Mouse (Mus musculus): Measurements from ENCODE around the gene Saa4. TPM values are rescaled to one million over a fixed set of nuclear protein-coding genes. Genes with fewer than 3 reads are reported as not detected.
"Not testable (repeated sequence)": the region's sequence is repeated elsewhere in the genome, so short reads cannot be mapped to it uniquely, and the experiment has no call there.

The Saa4 gene
- not detected in 2 replicates for polyA plus RNA-seq (2016; fragmentation: Nextera tagmentation; extraction: Ambion mirVana)

DNA sequence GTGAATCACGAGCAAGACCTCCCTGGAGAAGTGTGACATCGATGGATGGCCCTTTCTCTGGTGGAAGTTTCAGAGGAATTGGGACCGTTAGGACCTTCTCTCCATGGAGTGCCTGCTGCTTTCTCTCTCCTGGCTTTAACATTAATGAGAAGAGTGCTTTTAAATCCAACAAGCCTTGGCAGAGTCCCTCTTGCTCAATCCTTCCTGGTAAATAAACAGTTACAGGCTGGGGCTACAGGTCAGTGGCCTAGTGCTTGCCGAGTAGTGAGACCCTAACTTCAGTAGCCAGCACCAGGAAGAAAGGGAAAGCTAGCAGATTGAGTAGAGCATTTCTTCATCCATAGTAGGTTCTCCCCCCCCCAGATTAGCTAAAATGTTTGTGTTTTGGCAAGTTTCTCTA is at the start of gene Saa4:
Saa4 (minus strand) TSS at position 146 of the 400 bp plus-strand sequence.
- DNase-seq (ENCODE audit: extremely low spot score, low spot score): no peak
- Histone ChIP-seq H3K4me1 (no peaks in the 10 kb centered on the region), H3K36me3 (replicated peaks) (no peaks in the 10 kb centered on the region), H3K27me3 (ENCODE audit: poor library complexity, severe bottlenecking) (no peaks in the 10 kb centered on the region), H3K27ac (no peak within 1 kb of the TSS), H3K4me3 (no peak within 1 kb of the TSS), H3K9me3 (no peaks in the 10 kb centered on the region)
- 87% methylated on average over 4 of the region's 4 CpGs for WGBS

DNA sequence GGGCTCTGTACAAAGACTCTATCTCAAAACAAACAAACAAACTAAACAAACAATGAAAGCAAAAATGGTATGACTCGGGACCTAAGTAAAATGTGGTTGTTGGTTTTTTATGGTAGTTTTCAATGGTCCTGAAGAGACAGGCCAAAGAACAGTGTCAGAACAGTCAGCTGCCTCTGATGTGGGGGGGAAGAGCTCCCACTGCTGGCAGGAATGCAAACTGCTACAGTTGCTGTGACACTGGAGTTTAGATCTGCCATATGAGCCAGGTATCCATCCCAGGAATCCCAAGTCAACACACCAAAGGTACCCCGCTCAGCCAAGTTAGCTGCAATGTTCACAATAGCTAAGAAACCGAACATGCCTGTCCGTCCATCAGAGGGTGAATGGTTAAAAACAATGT is 38.3 kb upstream of the Saa4 start:
- whole genome bisulfite sequencing: 76% methylated on average over 4 of the region's 4 CpGs
- DNase-seq (ENCODE audit: extremely low spot score, low spot score): peak; percentile 59
- Histone ChIP-seq H3K27ac (no peak overlapping the region), H3K4me3 (no peak overlapping the region), H3K36me3 (replicated peaks) (peaks cover 97% of the 10 kb centered on the region), H3K27me3 (ENCODE audit: poor library complexity, severe bottlenecking) (no peaks in the 10 kb centered on the region), H3K4me1 (no peaks in the 10 kb centered on the region), H3K9me3 (no peaks in the 10 kb centered on the region)

DNA sequence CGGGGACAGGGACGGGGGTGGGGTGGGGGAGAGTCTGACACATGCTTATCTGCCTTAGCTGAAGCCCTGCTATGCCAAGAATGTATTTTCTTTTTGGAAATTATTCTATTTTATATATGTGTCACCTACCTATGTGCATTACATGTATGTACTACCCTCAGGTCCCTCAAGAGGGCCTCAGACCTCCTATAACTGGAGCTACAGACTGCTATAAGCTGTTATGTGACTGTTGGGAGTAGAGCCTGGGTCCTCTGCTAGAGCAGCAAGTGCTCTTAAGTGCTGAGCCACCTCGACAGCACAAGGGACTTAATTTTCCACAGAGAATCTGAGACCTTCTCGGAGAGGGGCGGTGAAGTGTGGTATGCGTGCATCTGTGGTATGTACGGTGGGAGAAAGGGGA is 36.0 kb upstream of the Saa4 start:
- peaks cover 95% of the 10 kb centered on the region for H3K36me3 ChIP-seq (replicated peaks)

DNA sequence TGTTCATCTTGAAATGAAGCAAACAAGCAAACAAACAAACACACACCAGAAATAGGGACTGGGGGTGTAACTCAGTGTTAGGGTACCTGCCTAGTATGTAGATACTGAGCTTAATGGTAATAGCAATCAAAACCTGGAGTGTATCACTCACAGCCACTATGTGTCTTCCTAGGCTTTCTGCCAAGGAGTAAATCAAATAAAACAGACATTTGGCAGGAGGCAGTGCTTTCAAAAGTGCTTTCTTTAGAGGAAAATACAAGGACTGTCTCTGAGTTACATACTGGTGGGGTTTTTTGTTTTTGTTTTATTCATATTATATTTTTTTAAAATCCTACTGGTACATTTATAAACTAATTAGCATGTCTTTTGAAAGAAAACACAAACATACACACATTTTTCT is 35.0 kb upstream of the Saa4 start:
- DNase-seq (ENCODE audit: extremely low spot score, low spot score): no peak
- Histone ChIP-seq H3K4me1 (no peaks in the 10 kb centered on the region), H3K27me3 (ENCODE audit: poor library complexity, severe bottlenecking) (no peaks in the 10 kb centered on the region), H3K9me3 (no peaks in the 10 kb centered on the region), H3K27ac (no peak overlapping the region), H3K36me3 (replicated peaks) (peaks cover 95% of the 10 kb centered on the region), H3K4me3 (no peak overlapping the region)

More for the DNA sequence above, 36.0 kb upstream of the Saa4 start:
- Histone ChIP-seq H3K27ac (no peak overlapping the region), H3K27me3 (ENCODE audit: poor library complexity, severe bottlenecking) (no peaks in the 10 kb centered on the region), H3K9me3 (no peaks in the 10 kb centered on the region), H3K4me1 (no peaks in the 10 kb centered on the region), H3K4me3 (no peak overlapping the region)
- DNase-seq (ENCODE audit: extremely low spot score, low spot score): no peak
- WGBS: 92% methylated on average over 7 of the region's 7 CpGs

DNA sequence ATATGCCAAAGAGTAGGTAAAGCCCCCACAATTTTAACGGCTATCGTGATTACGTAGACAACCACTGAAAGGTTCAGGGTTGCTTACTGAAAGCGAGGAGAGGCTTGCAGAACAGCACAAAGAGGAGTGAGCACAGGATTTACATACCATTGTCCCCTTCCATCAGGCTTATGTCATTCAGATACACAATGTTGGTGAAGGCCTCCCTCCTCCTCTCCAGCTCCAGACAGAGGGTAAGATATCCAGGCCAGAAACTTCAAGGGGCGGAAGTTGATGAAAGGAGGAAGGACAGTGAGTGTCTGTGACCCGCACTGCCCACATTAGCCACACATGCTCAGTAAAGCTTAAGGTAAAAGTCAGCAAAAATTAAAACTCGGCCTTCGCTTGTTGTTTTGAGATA is 32.3 kb upstream of the Saa4 start:
- no peak for DNase-seq (ENCODE audit: extremely low spot score, low spot score)
- Histone ChIP-seq H3K9me3 (no peaks in the 10 kb centered on the region), H3K36me3 (replicated peaks) (peaks cover 96% of the 10 kb centered on the region), H3K27me3 (ENCODE audit: poor library complexity, severe bottlenecking) (no peaks in the 10 kb centered on the region), H3K4me1 (no peaks in the 10 kb centered on the region), H3K27ac (no peak overlapping the region), H3K4me3 (no peak overlapping the region)
- WGBS: 88% methylated on average over 8 of the region's 8 CpGs

DNA sequence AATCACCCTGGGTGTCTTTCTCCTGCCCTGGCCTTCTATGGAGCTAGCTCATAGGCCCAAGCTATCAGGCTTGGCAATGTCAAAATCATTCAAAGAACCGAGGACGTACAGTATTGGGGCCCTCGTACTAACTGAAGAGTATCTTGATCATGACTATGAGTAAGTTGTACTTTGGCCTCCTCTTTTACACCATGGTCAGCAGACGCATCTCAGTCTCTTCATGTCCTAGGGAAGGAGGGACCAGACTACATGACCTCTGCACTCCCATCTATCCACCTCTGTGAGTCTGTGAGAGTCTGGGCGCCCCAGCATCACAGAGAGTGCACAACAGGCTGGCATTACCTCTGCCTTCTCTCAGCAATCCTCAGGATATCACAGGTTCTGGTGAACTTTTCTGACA is 30.2 kb upstream of the Saa4 start:
- Histone ChIP-seq H3K4me1 (no peaks in the 10 kb centered on the region), H3K4me3 (no peak overlapping the region), H3K36me3 (replicated peaks) (peaks cover 79% of the 10 kb centered on the region), H3K9me3 (no peaks in the 10 kb centered on the region), H3K27me3 (ENCODE audit: poor library complexity, severe bottlenecking) (no peaks in the 10 kb centered on the region), H3K27ac (no peak overlapping the region)
- no peak for DNase-seq (ENCODE audit: extremely low spot score, low spot score)
- 95% methylated on average over 5 of the region's 5 CpGs for WGBS

DNA sequence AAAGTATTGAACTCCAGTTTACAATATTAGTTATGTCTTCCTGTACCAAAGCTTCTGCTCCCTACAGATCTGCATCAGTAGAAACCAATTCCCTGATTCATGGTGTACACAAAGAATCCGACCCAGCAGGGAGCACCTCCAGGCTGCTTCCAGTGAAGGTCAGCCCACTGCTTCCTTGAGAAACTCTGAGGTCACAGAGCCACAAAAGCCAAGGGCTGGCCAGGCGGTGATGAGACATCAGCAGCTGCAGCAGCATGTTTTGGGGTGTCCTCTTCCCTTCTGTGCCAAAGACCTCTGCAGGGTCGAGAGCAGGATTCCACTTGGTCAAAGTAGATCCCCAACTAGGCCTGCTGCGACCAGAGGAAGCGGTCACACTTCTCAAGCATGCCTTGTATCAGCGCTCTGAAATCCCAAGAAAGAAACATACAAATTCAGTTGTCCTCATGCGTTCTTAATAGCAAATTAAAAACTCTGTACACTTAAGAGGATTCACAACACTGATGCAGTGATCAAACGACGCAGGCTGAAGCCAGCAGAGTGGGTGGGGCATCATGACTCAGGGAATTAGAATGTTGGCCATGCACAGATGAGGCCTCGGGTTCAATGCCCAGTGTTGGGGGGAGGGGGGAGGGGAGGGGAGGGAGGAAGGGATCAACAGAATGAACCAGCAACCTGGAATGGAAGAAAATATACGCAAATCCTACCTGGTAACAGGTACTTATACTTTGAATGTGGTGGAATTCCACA is 28.8 kb upstream of the Saa4 start:
- Histone ChIP-seq H3K9me3 (no peaks in the 10 kb centered on the region), H3K27me3 (ENCODE audit: poor library complexity, severe bottlenecking) (no peaks in the 10 kb centered on the region), H3K36me3 (replicated peaks) (peaks cover 65% of the 10 kb centered on the region), H3K4me1 (no peaks in the 10 kb centered on the region), H3K27ac (no peak overlapping the region), H3K4me3 (no peak overlapping the region)
- DNase-seq (ENCODE audit: extremely low spot score, low spot score): no peak
- 74% methylated on average over 11 of the region's 11 CpGs for WGBS

DNA sequence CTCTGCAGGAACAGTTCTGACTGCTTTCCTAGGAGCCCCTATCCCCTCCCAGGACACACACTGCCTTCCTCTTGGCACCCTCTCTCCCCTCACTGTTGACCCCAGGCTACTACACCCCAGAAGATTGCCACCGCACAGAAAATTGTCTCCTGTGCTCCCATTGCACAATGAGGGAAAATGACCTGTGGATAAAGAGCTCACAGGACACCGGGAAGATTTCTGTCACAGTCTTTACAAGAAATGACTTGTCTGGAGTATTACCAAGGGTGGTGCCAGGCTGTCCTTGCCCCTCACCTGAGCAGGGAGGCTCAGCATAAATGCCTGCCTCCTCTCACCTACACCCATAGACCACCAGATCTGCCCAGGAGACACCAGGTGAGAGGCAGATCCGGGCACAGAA is 19.1 kb upstream of the Saa4 start, which contains the start of gene Saa2:
Saa2 (plus strand) TSS at position 301 of the 400 bp plus-strand sequence.
- no peaks in the 10 kb centered on the region for H3K36me3 ChIP-seq (replicated peaks)
- H3K27me3 ChIP-seq (ENCODE audit: poor library complexity, severe bottlenecking): no peaks in the 10 kb centered on the region
- no peak within 1 kb of the TSS for H3K4me3 ChIP-seq
- H3K4me1 ChIP-seq: 0 out of 2 replicates have a peak, but pooled peaks cover 6% of the 10 kb centered on the region
- no peaks in the 10 kb centered on the region for H3K9me3 ChIP-seq
- no peak within 1 kb of the TSS for H3K27ac ChIP-seq
- 82% methylated on average over 3 of the region's 3 CpGs for WGBS
- no peak for DNase-seq (ENCODE audit: extremely low spot score, low spot score)

DNA sequence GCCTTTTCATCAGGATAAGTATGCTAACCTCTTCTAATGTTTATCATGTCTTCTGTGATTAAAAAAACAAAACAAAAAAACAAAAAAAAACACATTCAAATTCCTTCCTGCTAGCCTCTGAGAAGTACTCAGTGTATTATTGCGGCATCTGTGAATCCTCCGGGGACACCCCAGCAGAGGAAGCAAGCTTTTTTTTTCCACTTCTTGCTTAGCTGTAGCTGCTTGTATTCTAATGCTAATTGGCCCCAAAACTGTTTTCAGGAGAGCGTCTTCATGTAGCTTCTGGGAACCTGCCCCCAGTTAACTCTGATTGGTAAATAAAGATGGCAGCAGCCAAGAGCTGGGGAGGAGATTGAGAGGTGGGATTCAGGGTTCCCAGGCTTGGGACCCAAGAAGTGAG is 16.1 kb upstream of the Saa4 start:
- no peaks in the 10 kb centered on the region for H3K9me3 ChIP-seq
- H3K4me3 ChIP-seq: no peak overlapping the region
- no peak overlapping the region for H3K27ac ChIP-seq
- H3K4me1 ChIP-seq: 0 out of 2 replicates have a peak, but pooled peaks cover 6% of the 10 kb centered on the region
- 62% methylated on average over 3 of the region's 3 CpGs for WGBS
- no peaks in the 10 kb centered on the region for H3K27me3 ChIP-seq (ENCODE audit: poor library complexity, severe bottlenecking)
- no peak for DNase-seq (ENCODE audit: extremely low spot score, low spot score)
- H3K36me3 ChIP-seq (replicated peaks): no peaks in the 10 kb centered on the region

DNA sequence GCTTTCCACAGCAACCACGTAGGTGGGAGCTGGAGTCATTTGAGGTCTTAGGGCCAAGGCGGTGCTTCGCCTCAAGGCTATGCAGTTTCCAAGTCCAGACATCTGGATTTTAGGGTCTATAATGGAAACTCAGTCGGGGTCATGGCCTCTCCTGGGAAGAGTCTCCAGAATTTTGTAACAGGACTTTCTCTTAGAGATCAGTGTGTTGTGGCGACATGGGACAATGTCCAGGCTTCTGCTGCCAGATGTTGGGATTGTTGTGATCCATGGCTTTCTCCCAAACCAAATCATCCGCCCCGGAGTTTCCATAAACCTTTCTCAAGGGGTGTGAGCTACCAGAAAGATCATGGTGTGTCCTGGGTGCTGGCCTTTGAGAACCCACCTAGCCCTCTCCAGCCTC is 14.0 kb upstream of the Saa4 start:
- no peaks in the 10 kb centered on the region for H3K27me3 ChIP-seq (ENCODE audit: poor library complexity, severe bottlenecking)
- H3K4me1 ChIP-seq: 0 out of 2 replicates have a peak, but pooled peaks cover 3% of the 10 kb centered on the region
- no peak overlapping the region for H3K4me3 ChIP-seq
- 89% methylated on average over 7 of the region's 7 CpGs for WGBS
- no peaks in the 10 kb centered on the region for H3K9me3 ChIP-seq
- no peak overlapping the region for H3K27ac ChIP-seq
- DNase-seq (ENCODE audit: extremely low spot score, low spot score): no peak
- H3K36me3 ChIP-seq (replicated peaks): no peaks in the 10 kb centered on the region

DNA sequence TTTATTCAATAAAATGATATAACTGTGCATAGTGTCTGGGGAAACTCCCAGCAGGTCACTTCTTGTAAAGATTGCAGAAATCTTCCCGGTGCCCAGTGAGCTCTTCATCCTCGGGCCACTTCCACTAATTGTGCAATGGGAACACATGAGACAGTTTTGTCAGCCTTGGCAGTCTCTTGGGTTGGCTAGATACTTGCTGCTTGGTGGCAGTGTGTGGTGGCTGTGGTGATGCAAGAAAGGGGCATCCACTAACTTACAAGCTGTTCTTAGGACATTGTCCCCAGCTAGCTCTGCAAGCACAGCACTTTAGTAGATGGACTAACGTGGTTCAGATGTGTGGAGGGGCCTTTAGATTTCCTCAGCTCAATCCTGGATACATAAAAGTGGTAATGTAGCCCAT is 13.4 kb upstream of the Saa4 start:
- Histone ChIP-seq H3K27ac (no peak overlapping the region), H3K4me1 (0 out of 2 replicates have a peak, but pooled peaks cover 3% of the 10 kb centered on the region), H3K9me3 (no peaks in the 10 kb centered on the region), H3K27me3 (ENCODE audit: poor library complexity, severe bottlenecking) (no peaks in the 10 kb centered on the region), H3K36me3 (replicated peaks) (no peaks in the 10 kb centered on the region), H3K4me3 (no peak overlapping the region)
- no peak for DNase-seq (ENCODE audit: extremely low spot score, low spot score)
- WGBS: 80% methylated on average over 3 of the region's 3 CpGs

DNA sequence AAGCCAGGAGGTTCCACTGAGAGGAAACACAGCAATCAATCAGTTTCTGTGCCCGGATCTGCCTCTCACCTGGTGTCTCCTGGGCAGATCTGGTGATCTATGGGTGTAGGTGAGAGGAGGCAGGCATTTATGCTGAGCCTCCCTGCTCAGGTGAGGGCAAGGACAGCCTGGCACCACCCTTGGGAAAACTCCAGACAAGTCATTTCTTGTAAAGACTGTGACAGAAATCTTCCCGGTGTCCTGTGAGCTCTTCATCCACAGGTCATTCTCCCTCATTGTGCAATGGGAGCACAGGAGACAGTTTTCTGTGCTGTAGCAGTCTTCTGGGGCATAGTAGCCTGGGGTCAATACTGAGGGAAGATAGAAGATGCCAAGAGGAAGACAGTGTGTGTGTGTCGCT is 10.5 kb upstream of the Saa4 start, which contains the start of gene Saa1:
Saa1 (minus strand) TSS at position 101 of the 400 bp plus-strand sequence.
- WGBS: 95% methylated on average over 3 of the region's 3 CpGs

DNA sequence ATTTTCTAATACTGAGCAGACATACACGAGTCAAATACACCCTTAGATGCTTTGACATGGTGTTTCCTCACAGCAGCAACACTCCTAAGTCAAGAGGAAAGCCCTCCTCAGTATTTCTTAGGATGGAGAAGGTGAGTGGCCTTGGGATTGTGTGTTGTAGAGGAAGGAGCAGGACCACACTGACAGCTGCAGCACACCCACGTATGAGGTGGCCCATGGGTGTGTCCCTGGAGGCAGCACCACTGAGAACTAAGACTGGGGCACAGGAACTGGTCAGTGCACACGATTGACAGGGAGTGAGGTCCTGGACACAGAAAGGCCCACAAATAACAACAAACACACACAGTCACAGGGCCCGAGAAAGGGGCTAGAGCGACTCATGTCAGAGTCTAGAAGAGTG is 7.6 kb upstream of the Saa4 start:
- not testable (repeated sequence) for DNase-seq (ENCODE audit: extremely low spot score, low spot score); H3K36me3 ChIP-seq (replicated peaks); H3K27ac ChIP-seq; H3K9me3 ChIP-seq; H3K27me3 ChIP-seq (ENCODE audit: poor library complexity, severe bottlenecking); H3K4me3 ChIP-seq; H3K4me1 ChIP-seq
- WGBS: 83% methylated on average over 5 of the region's 5 CpGs

More for the DNA sequence above, 10.5 kb upstream of the Saa4 start, which contains the start of gene Saa1:
- not testable (repeated sequence) for H3K9me3 ChIP-seq; H3K36me3 ChIP-seq (replicated peaks); H3K4me1 ChIP-seq; H3K27ac ChIP-seq; H3K4me3 ChIP-seq; DNase-seq (ENCODE audit: extremely low spot score, low spot score); H3K27me3 ChIP-seq (ENCODE audit: poor library complexity, severe bottlenecking)

All from forebrain, embryonic 10.5 days (tissue).